Mouse (Mus musculus) spleen, postnatal 4 days (tissue): ENCODE data around the gene Zc3h14.
A peak's percentile ranks its signal among the peaks of the same experiment; 100 is the strongest.

Source experiments
- DNase-seq, 2 experiments: peaks; one replicate each; pipeline ENCODE4 v3.0.0; 2022; ENCODE audit warnings: low spot score in 2 of 2

The Zc3h14 gene

GRCm38 (mm10) chr12:98746746-98747379 lies at the start of gene Zc3h14:
Gene Zc3h14 (plus strand): TSS chr12:98746964.
- DNase-seq, result peak; percentile 92 to 97

DNA sequence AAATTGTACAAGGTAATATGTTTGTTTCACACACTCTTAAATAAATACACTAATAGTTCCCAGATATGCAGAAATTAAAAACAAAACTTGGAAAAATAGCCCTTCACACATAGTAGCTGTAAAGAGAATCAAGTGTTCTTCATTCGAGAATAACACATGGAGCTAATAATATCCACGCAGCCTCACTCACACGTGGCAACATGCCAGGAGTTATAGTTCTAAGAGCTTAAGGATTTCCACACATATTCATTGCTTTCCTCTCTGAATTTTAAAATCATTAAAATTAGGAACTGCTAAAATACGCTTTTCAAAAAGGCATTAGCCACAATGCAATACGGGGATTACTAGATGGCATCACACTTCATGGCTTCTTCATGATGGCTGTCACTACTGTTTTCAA lies 49.6 kb upstream of the Zc3h14 start:
- DNase-seq, result no peak

GRCm38 (mm10) chr12:98701564-98701963 lies 45.2 kb upstream of the Zc3h14 start:
- DNase-seq, result no peak

DNA sequence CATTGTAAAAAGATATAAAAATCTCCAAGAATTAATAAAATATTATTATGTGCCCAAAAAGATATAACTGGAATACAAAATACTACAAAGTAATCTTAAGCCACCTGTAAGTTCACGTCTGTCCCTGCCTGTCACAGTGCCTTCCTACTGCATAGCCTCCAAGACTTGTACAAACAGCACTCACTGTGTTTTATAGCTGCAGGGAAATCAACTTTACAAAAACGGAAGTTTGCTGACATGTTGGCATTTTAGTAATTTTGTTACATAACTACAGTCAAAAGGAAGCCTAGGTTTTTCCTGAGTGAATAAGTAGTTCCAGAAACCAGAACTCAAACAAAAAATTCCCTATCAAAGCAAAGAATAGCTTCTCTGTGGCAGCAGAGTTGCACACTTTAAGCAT lies 43.2 kb upstream of the Zc3h14 start:
- no peak for DNase-seq

DNA sequence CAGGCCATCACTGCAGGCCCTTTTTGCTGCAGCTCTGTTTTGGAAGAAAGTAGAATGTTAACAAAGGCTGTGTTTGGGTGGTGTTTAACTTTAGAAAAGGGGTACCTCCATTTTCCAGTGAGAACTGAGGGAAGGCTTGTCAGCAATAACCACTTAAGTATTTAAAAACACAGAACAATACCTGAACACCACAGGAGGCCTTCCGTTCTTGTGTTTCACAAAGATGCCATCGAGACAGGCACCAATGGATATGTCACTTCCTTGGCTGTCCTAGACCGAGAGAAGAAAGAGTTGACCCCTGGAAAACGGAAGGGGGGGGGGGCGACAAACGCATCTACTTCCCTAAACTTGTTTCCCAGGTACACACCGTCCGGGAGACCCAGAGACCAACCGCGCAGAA lies 42.8 kb upstream of the Zc3h14 start:
- DNase-seq, result no peak

GRCm38 (mm10) chr12:98712819-98713218 lies 33.9 kb upstream of the Zc3h14 start:
- DNase-seq, result no peak

GRCm38 (mm10) chr12:98713621-98714103 lies 33.1 kb upstream of the Zc3h14 start:
- DNase-seq, result no peak

DNA sequence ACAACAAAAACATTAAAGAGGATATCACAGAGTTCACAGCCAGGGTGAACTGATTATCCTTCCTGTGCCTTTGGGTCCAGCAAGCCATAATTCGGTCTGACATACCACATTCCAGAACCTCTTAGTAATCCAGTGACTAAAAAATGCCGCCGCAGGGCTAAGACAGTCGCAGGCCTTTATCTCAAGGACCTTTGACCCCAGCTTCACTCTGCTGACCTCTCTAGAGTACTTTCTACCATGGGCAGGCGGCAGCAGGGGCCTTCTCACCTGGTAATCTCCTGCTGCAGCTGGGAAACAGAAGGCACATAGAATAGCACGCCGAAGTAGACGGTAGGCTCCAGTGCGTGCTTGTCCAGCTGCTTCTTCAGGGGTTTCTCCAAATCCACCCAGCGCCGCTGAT lies 32.0 kb upstream of the Zc3h14 start:
- no peak for DNase-seq

- DNase-seq, result no peak
Measured at GRCm38 (mm10) chr12:98716142-98716541, 30.6 kb upstream of the Zc3h14 start.

DNA sequence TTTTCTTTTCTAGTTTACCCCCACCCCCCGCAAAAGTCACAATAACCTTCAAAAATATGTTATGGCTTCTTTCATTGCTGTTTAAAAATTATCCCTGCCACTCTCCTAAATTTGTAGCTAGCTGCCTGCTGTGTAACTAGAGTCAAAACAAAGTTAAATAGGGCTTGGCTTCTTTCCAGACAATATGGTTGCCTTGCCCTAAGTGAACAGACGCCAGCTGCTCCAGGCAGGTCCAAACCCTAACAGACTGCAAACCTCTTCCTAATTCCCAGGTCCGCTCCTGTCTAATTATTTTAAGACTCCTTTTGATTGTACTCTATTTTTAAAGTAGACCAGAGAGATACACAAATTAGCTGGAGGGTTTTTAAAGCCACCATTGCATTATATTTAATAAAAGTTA lies 26.1 kb upstream of the Zc3h14 start:
- no peak for DNase-seq

GRCm38 (mm10) chr12:98721030-98721429 lies 25.7 kb upstream of the Zc3h14 start:
- DNase-seq, result no peak

DNA sequence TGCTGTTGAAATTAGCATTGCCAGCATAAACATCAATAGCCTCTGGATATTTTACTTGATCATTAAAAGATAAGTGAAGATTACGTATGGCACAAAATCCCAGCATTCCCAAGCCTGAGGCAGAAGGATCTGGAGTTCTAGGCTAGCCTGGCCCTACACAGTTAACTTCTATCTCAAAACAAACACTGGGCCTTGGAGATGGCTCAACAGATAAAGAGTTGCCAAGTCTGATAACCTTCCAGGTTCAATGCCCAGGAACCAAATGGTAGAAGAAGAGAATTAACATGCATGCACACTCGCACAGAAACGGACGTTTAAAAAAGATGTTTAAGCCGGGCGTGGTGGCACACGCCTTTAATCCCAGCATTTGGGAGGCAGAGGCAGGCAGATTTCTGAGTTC lies 22.5 kb upstream of the Zc3h14 start:
- DNase-seq, result no peak

GRCm38 (mm10) chr12:98724976-98725375 lies 21.8 kb upstream of the Zc3h14 start:
- DNase-seq, result no peak

GRCm38 (mm10) chr12:98726078-98726477 lies 20.7 kb upstream of the Zc3h14 start:
- DNase-seq, result no peak

GRCm38 (mm10) chr12:98727186-98727585 lies 19.6 kb upstream of the Zc3h14 start:
- DNase-seq, result no peak

DNA sequence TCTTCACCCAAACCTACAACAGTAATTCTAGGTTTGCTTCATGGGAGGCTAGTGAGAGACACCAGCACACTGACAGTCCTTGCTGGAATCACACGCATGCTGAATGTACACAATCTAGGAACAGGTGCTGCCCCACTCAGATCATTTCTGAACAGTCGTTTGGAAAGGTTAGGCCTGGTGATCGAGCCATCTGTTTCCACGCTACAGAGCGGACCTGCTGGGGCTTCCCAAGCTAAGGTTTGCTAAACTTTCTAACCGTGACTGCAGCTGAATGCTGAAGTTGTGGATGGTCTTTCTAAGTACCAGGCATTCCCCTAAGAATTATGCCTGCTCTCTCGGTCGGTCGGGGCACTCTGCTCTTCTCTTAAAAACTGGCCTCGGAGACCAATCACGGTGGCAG lies 16.1 kb upstream of the Zc3h14 start:
- no peak for DNase-seq

- DNase-seq, result no peak
Measured at GRCm38 (mm10) chr12:98733165-98733564, 13.6 kb upstream of the Zc3h14 start.

DNA sequence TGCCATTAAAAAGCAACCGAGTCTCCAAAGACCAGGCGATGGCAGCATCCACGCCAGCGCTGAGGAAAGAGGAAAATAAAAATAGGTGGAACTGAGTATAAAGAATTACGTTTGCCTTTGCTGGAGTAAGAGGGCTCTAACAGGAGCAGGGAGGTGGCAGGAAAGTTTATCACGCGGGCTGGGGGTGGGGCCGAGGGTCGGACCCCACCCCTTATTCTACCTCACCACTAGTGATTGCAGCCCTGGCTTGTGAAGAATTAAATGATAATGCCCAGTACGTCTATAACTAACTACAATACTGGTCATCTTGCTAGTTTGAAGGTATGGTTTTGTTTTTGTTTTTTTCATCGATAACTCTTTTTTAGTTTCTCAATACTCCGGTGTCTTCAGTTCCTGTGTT lies 13.0 kb upstream of the Zc3h14 start:
- no peak for DNase-seq

DNA sequence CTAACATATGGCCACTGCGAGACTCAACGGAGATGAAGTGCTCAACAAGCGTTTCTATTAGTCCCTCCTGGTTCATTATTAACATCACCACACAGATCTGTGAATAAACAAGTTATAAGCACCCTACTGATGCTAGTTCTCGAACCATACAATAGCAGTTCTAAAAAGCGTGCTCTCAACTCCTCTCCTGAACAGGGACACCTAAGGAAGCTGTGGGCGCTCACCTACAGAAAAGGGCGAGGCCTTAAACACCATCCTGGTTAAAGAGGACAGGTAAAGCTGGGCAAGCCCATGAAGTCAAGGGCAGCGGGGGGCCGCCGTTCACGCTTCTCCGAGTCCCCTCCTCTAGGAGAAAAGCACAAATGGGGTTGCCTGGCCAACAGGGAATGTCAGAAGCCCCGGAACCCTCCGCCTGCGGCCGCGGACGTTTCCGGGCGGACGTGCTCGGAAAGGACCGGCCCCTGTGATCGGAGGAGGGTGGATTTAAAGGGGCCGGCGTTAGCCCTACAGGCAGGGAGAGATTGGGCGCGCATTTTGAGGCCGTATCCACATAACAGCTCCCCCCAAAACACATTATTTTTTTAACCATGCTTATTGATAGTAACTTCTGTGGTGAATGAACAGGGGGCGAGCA lies 12.4 kb upstream of the Zc3h14 start:
- peak; percentile 78 to 90 for DNase-seq

- no peak for DNase-seq
Measured at GRCm38 (mm10) chr12:98734880-98735801, 11.6 kb upstream of the Zc3h14 start.

GRCm38 (mm10) chr12:98736951-98737800 lies 9.6 kb upstream of the Zc3h14 start, which contains the start of gene Ptpn21:
Gene Ptpn21 (minus strand): TSS chr12:98737405.
- no peak for DNase-seq
